Mouse (Mus musculus) left cerebral cortex, postnatal 36 days (tissue): Measurements from ENCODE around the gene Slc6a20b. TPM values are rescaled to one million over a fixed set of nuclear protein-coding genes. Genes with fewer than 3 reads are reported as not detected.
A peak's percentile ranks its signal among the peaks of the same experiment; 100 is the strongest.
"Not testable (repeated sequence)": the region's sequence is repeated elsewhere in the genome, so short reads cannot be mapped to it uniquely, and the experiment has no call there.

Source experiments
- DNase-seq, 2 experiments: peaks; one replicate each; pipeline ENCODE4 v3.0.0; 2021 to 2022; ENCODE audit warnings: low spot score in 2 of 2, mixed read lengths in 1 of 2
- intact Hi-C: fragments of 180-260 bp; cut with DNase I; formaldehyde crosslinking; loops from one replicate; pipeline ENCODE4 v1.15.1; 2025
- total RNA-seq, 2 experiments: library from RNA; stranded (reverse); gene quantifications; 2 replicates each; pipeline ENCODE4 v1.2.3; 2021

The Slc6a20b gene
- total RNA-seq, result under 1 TPM; 0.27 to 0.86 TPM

DNA sequence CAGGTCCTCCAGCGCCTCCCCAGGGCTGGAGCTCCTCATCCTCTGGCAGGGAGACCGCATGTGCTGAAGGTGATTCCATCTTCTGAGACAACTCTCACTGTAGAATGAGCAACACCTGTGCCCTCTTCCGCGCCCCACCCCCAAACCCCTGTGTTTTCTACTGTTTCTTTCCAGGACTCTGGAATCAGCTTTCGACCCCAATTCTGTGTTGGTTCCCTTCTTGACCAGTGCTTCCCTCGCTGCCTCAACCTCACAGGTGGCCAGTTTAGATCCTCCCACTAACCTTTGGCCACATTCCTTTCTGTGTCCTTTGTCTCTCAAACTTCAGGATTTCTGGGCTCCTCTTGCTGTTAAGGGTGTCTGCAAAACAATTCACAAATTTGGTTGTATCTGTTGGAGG, at the start of gene Slc6a20b:
Slc6a20b (minus strand) TSS at position 285 of the 400 bp plus-strand sequence.
- intact Hi-C loops, result no loop called here
- no peak for DNase-seq

DNA sequence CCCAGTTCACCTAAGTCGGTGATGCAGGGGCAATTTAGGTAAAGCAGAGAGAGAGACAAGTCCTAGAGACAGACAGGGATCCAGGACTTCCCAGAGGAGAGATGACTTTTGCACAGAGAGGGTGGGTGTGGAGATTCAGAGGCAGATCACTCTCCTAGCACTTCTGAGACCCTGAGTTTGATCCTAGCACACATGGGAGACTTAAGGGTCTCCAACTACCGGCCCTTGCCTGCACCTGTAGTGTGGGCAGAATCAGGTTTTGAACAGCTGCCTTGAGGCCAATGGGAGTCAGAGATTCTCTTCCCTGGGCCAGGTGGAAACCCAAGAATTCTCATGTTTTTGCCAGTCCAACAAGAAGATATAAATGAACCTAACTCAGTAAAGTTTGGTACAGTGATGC, 46.8 kb upstream of the Slc6a20b start:
- no peak for DNase-seq
- intact Hi-C loops, result no loop called here

DNA sequence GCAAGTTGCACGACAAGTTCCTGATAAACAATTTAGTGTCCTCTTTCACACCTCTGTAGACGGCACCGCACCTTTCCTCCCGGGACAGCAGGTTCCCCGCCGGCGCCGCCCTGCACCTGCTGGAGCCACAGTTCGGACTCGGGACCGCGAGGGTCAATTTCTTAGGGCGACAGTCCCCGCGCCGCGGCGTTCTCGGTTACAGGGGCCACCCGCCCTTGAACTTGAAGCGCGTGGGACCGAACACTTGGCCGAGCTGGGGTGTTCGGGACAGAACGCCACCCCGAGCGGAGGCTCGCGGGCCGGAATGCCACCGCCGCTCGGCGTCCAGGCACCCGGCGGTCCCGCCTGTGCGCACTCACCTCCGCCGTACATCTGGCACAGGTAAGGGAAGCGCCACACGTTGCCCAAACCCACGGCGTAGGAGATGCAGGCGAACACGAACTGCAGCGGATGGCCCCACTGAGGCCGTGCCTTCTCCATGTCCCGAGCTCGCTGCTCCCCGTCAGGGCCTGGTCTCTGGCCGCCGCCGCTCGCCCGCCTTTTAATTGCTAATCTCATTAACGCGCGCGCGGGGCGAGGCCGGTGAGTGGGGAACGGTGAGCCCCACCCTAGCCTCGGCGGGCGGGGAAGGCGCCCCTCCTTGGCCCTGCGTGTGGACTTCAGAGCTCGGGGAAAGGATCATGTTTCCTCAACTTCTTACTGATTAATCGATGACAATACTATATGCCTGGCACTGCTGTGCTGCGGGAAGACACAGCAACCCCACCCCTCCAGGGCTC, 46.2 kb upstream of the Slc6a20b start, which contains the start of the genes Ccr9 and Slc6a20a:
Ccr9 (plus strand) TSS at position 113 of the 779 bp plus-strand sequence.
Slc6a20a (minus strand) TSS at position 559 of the 779 bp plus-strand sequence.
- intact Hi-C loops, result no loop called here
- no peak for DNase-seq

DNA sequence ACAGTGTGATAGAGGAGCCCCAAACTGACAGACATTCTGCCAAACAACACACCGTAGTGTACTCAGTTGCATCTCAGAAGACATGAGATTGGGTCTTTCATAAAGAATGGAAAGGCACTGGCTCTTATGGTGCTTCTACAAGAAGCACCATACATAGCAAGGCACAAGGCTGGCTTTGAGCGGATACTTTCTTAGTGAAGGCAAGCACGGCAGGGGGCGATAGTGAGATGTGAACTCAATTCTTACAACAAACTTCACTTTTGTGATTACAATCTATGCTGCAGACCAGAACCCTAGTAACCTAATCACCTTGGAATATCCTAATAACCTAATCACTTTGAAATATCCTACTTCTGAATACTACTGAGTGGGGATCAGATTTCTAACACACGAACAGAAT, 33.3 kb upstream of the Slc6a20b start:
- intact Hi-C loops, result no loop called here
- DNase-seq, result no peak

DNA sequence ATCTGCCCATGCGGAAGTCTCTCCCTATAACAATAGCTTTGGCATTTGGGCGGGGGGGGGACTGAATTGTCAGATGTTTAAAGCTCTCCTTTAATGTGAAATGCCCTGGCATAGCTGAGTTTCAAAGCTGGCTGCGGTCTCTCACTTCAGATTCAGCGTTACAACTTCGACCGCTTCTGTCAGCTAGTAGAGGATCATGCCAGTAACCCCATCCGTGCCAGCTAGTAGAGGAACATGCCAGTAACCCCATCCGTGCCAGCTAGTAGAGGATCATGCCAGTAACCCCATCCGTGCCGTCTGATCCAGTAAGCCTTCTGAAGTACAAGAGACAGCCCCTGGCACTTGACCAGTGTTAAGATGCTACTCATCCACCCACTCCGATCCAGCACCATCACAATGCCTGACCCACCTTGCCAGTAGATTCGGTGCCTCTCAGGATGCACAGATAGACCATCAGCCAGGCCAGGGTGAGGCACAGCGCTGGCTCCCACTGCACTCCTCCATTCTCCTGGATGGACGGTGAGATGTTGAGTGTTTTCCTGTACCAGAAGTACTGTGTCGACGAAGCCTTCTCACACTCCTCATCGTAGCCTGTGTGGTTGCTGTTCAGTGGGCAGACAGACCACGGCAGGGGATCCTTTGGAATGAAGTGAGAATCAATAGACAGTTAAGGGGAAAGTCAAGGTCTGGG, 27.8 kb upstream of the Slc6a20b start:
- DNase-seq, intact Hi-C loops: not testable (repeated sequence)

DNA sequence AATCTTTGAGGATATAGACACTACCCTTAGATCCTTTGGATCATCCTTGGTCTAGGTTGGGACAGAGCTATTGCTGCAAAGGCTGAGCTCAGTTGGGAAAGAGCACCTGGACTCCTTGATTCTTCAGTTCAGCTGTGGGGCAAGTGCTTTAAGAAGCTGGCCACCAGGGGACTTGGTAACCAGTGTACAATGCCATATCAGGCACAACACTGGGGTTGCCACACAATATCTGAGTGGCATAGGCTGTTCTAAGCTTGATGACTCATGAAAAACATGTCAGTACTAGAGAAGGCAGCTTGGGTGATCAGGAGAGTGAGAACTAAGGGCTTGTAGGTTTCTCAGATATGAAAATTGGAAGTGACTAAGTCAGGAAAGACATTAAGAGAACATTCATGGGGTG, 26.6 kb upstream of the Slc6a20b start:
- intact Hi-C loops, result no loop called here
- DNase-seq, result no peak

DNA sequence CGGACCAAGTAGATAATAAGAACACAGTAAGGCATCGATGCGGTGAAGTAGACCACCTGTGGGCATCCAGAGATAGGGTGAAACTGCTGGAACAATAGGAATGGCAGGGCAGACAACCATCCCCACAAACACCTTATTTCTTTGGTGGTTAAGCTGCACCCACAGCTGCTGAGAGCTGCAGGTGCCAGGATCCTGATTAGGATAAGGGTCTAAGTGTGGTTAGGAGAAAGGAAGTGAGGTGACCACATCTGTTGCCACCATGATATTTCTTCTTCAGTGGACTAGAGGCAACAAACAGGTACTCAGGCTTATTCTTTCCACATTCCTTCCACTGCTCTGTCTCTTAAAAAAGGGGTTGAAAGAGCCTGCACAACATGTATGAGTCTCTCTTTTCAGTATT, 25.1 kb upstream of the Slc6a20b start:
- no peak for DNase-seq
- intact Hi-C loops, result no loop called here

DNA sequence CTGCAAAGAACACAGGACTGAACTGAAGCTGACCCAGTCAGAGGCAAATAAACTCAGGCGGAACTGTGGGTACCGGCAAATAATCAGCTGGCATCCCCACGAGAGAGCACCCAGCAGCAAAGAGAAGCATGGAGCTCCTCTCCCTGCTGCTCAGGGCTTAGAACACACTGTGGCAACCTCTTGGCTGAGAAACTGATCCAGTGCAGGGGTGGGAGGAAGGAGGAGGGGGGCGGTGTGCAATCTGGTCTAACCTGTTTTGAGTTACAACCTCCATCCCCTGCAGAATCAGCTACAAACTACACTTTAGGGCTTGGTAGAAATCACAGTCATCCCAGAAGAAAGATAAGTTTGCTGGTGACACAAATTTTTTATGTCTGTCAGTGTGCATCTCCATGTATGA, 19.0 kb upstream of the Slc6a20b start:
- intact Hi-C loops, result no loop called here
- no peak for DNase-seq

DNA sequence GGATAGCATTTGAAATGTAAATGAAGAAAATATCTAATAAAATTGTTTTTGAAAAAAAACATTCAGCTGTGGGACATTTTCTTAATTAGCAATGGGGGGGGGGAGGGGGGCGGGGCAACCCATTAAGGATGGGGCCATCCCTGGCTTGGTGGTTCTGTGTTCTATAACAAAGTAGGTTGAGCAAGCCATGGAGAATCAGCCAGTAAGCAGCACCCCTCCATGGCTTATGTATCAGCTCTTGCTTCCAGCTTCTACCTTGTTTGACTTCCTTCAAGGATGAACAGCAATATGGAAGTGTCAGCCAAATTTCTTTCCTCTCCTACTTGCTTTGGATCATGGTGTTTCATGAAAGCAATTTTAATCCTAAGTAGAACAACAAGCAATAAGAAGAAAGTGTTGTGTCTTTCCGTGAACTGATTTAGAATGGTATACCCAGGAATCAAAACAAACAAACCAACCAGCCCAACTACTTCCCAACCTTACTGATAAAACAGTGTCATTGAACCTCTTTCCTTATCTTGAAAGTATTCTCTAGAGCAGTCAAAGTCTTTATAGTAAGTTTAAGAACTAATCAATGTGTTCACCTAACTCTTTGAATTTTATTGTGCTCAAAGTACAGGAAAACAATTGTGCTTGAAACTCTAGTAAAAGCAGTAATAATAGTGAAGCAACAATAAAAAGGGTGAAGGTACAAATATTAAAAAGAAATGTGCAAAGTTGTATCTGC, 17.6 kb upstream of the Slc6a20b start:
- no peak for DNase-seq
- intact Hi-C loops, result no loop called here

DNA sequence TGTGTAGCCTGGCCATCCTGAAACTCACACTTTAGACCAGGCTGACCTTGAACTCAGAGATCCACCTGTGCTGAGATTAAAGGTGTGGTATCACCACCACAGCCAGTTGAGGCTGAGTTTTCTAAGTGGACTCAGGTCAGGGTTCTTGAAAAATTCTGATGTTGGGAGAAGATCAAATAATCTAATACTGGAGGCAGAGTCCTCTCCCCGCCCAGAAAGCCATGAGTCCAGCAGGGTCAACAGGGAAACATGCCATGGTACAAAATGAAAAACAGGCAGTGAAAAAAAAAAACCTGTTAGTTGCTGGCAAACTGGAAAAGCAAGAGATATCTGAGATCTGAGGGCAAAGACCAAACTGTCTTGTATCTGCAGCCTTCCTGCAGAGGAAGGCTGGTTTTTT, 7.7 kb upstream of the Slc6a20b start:
- DNase-seq, result no peak
- intact Hi-C loops, result no loop called here

DNA sequence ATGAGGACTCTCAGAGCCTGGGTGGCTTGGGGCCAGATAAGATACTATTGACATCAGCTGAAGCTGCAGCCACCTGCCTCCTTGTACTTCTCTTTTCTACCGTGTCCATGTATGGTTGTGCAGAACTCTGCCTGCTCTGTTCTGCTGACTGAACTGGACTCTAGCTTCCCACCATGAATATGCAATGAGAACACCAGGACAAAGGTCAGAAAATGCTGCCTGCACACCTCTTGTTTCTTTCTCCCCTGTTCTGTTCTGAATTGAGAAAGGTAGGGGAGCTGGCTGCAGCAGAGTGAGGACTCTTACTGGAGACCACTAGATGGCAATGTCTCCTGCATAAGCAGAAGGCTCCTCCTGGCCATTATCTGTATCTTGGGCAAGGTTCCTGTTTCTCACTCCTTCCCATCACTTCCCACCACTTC, 6.3 kb upstream of the Slc6a20b start:
- intact Hi-C loops, result loop anchor here (5.0 kb wide), 2 partner anchors 159 to 489 kb away; no protein-coding TSS in a partner anchor
- DNase-seq, result peak; percentile 18 to 22

DNA sequence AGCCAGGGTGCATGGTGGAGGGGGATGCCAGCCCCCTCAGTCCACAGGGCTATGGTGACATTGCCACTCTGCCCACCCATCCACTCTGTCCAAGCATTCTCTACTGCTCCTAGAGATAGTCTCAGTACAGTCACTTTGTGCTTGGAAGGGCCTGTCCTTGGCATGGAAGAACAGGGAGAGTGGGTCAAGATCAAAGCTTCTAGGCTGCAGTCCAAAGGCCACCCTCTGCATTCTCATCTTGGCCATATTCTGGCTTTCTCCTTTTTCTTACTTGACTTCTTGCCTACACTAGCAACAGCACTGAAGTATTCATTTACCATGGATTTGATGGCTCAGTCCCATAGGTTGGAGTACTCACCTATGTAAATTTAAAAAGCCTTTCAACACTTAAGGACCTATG, 5.9 kb upstream of the Slc6a20b start:
- intact Hi-C loops, result loop anchor here (5.0 kb wide), 2 partner anchors 159 to 489 kb away; no protein-coding TSS in a partner anchor
- DNase-seq, result no peak

DNA sequence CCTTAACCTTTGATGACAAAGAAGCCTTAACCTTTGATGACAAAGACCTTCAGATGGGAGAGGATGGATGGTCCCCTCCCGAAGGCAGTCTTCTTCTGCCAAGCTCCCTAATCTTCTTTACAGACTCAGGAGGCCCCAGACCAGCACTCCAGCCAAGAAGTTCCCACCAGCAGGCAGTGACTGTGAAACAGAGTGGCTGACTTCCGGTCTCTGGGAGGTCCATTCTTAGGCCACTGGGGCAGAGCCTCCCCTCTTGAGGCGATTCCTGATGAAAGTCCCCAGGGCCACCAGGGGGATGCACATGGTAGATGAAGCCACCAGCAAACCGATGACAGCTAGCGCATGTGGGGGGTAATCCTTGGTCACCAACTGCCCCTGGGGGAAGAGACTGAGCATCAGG, 4.4 kb upstream of the Slc6a20b start:
- intact Hi-C loops, result loop anchor here (5.0 kb wide), 2 partner anchors 161 to 491 kb away; no protein-coding TSS in a partner anchor
- DNase-seq, result no peak

DNA sequence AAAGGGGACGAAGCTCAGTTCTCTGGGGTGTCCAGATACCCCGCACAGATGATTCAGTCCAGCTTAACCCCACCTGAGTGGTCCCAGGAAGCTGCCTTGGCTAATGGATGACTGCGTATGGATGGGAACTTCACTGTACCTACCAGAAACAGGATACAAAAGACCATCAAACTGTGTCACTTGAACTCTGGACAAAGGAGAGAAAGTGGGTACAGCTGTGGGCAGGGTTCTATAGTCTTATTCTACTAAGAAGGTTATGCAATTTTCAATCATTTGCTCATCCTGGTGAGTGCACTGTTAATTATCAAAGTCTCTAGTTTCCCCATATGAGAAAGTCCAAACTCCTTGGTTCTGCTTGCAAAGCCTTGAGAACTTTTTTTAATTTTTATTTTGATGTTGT, 628 bp upstream of the Slc6a20b start:
- intact Hi-C loops, result no loop called here
- DNase-seq, result no peak

DNA sequence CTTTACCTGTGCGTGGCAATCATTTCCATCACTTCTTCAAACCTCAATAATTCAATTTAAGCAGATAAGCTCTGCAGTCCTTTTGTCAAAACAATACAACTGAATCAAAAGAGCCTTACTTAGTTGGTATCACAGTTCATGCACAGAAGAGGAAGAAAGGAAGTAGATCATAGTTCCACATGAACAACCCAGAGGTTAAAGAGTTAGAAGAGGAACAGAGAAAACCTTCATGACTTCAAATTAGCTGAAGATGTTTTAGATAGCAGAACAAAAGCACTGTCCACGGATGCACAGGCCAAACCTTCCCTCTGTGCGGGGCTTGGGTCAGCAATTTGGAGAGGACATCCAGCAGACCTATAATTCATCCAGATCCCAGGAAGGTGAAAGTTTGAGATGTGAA, 699 bp downstream of the Slc6a20b start:
- intact Hi-C loops, result no loop called here

DNA sequence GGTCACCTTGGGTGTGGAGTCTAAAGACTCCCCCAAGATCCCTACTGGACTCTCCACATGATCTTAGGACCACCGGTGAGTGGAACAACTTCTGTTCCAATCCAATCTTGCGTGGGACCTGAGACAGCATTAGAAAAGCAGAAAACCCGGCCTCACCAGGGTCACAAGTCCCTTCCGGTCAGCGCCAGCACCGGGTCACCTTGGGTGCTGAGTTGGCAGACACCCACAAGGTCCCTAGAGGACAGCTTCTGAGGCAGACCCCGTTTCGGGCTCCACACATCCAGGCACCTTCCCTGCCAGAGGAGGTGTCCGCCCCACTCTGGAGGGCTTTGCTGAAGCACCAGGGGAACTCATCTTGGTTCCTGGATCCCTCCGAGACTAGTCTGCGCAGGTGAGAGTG, 6.5 kb downstream of the Slc6a20b start:
- intact Hi-C loops, result no loop called here
- DNase-seq, result no peak

More for the DNA sequence above, 699 bp downstream of the Slc6a20b start:
- no peak for DNase-seq

DNA sequence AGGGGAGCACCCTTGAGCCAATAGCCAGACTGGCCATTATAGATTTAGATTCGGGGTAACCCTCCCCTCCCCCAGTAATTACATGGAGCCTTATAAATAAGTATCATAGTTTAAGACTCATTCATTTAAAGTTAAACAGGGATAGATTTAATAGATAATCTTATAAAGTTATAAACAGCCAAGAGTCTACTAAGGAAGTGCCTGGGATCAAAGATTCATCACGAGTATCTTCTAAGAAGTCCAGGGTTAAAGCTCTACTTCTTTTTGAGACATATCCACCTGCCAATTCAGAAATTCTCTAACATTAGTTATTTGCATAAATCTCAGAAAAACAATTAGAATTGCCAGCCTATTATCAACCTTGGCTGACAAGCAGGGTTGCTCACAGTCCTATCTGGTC, 7.6 kb downstream of the Slc6a20b start:
- no peak for DNase-seq
- intact Hi-C loops, result no loop called here

DNA sequence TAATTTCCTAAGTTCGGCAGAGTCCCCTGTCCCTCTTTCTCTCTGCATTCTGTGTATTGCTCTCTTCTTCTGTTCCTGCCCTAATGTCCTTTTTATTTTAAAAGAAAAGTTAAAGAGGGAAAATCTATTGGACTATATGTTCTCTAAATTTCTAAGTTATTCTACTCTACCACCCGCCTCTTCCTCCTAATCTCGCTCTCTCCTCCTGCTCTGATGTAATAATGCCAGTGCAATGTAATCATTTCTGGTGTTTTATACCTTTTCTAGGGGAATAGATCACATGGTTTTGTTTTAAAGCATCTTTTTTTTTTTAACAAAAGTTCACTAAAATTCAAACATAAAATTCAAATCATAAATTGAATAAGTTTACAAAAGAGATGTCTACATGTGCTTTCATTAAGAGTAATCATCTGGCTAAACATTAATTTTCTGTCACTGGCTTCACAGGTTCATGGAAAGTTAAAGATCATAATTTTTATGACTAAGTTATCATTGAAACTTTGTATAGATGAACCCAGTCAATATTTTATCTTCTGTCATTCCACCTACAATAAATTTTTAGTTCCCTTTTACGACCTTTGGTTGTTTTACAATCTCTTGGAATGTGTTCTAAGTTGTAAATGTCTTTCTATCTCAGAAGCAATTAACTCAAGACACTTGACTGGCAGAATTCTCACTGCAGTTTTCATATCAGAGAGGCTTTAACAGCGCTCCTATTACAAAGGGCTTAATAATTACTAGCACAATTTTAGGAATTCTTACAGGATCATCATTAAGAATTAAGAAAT, 11.9 kb downstream of the Slc6a20b start:
- no peak for DNase-seq
- intact Hi-C loops, result no loop called here

DNA sequence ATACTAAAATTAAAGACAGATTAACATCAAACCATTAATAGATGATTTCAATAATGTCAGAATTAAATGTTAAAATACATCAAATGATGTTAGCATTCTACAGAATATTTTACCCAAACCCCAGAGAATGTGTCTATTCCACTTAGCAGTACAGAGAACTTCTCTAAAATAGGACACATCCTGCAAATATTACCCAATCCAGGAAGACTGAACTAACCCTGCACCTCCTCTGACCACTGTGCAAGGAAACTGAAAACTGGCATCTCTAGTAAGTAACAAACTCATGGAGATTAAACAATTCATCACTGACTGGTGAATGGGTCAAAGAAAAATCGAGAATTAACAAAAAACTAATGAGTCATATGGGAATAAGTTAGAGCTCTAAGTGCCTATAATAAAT, 30.8 kb downstream of the Slc6a20b start:
- intact Hi-C loops, result no loop called here
- DNase-seq, result no peak
